Mouse (Mus musculus): ENCODE measurements around the gene Msi2. TPM values are rescaled to one million over a fixed set of nuclear protein-coding genes. Genes with fewer than 3 reads are reported as not detected.
A peak's percentile ranks its signal among the peaks of the same experiment; 100 is the strongest.

The Msi2 gene
- polyA plus RNA-seq, 1 experiment from 2014 or later = 20.4 TPM

DNA sequence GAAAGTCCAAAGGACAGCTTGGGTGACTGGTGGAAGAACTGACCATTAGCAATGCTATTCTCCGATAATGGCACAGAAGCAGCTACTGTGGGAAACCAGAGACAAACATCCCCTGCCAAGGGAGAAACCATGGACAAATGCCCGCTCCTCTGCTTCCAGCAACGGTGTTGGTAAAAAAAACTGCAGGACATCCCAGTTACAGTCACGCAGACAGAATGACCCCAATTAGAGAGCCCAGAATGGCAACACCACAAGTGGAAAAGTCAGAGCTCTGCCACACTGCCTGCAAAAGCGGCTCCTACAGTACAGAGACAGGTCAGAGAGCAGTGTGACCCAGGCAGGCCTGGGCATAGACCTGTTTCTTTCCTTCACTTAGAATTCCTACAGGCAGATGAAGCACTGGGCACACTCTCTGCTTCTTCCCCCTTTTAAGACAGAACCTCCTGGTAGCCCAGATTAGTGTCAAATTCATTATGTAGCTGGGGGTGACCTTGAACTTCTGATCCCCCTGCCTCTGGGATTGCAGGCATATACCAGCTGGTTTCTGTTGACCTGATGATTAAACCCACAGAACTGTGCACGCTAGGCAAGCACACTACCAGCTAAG, 79.3 kb downstream of the Msi2 start:
- peak overlapping the region; percentile 36; the same call in 1 of the 2 replicates for H3K27ac ChIP-seq
- H3K4me1 ChIP-seq = peaks cover 78% of the 10 kb centered on the region
- peaks cover 98% of the 10 kb centered on the region for H3K36me3 ChIP-seq (replicated peaks)
- H3K27me3 ChIP-seq (ENCODE audit: poor library complexity, severe bottlenecking) = no peaks in the 10 kb centered on the region
- H3K9me3 ChIP-seq = no peaks in the 10 kb centered on the region
- DNase-seq (ENCODE audit: extremely low spot score, low spot score) = no peak
- WGBS = 81% methylated on average over 6 of the region's 6 CpGs
- no peak overlapping the region for H3K4me3 ChIP-seq

DNA sequence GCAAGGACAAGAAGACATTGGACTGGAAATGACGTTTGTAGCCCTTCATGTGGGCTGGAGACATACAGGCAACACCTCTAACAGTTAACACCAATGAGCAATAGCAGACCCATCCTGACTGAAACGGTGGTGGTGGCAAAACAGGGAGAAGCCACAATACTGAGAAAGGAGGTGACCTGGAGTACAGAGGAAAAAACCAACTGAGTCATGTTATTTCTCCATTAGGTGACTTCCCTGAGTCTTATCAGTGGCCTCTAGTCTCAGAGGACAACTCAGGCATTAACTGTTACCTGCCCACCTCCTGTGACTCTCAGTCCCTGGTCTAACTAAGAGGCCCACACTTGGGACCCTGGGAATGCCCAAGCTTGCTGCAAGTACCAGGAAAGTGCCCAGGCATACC, 80.1 kb downstream of the Msi2 start:
- 85% methylated on average over 2 of the region's 2 CpGs for WGBS
- H3K4me1 ChIP-seq = peaks cover 79% of the 10 kb centered on the region
- H3K4me3 ChIP-seq = no peak overlapping the region
- DNase-seq (ENCODE audit: extremely low spot score, low spot score) = no peak
- peak overlapping the region; percentile 60 for H3K27ac ChIP-seq
- H3K9me3 ChIP-seq = no peaks in the 10 kb centered on the region
- H3K36me3 ChIP-seq (replicated peaks) = peaks cover 98% of the 10 kb centered on the region
- H3K27me3 ChIP-seq (ENCODE audit: poor library complexity, severe bottlenecking) = no peaks in the 10 kb centered on the region

DNA sequence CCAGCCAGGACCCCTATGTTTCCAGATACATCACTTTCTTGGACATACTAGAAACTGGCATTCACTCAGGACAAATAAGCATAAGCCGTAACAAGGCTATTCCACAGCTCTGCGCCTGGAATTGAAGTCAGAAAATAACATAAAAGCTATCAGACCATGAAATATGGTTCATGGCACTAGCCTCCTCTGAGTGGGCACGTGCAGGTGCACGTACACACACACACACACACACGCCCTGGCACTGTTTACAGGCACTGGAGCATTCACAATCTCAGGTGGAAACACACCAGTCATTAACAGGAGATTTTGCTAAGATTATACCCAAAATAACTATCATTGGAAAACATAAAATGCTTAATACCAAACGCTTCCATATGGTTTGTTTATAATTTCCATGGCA, 81.4 kb downstream of the Msi2 start:
- Histone ChIP-seq H3K4me1 (peaks cover 79% of the 10 kb centered on the region), H3K27ac (no peak overlapping the region), H3K9me3 (no peaks in the 10 kb centered on the region), H3K4me3 (no peak overlapping the region), H3K27me3 (ENCODE audit: poor library complexity, severe bottlenecking) (no peaks in the 10 kb centered on the region), H3K36me3 (replicated peaks) (peaks cover 96% of the 10 kb centered on the region)
- no peak for DNase-seq (ENCODE audit: extremely low spot score, low spot score)
- WGBS = 96% methylated on average over 6 of the region's 6 CpGs

GRCm38 (mm10) chr11:88636319-88636718, 82.0 kb downstream of the Msi2 start:
- H3K9me3 ChIP-seq = no peaks in the 10 kb centered on the region
- 95% methylated on average over 5 of the region's 5 CpGs for WGBS
- DNase-seq (ENCODE audit: extremely low spot score, low spot score) = no peak
- no peaks in the 10 kb centered on the region for H3K27me3 ChIP-seq (ENCODE audit: poor library complexity, severe bottlenecking)
- H3K4me3 ChIP-seq = no peak overlapping the region
- peaks cover 94% of the 10 kb centered on the region for H3K36me3 ChIP-seq (replicated peaks)
- peak overlapping the region; percentile 51; the same call in 1 of the 2 replicates for H3K27ac ChIP-seq
- H3K4me1 ChIP-seq = peaks cover 81% of the 10 kb centered on the region

GRCm38 (mm10) chr11:88634627-88635026, 83.7 kb downstream of the Msi2 start:
- Histone ChIP-seq H3K4me1 (peaks cover 90% of the 10 kb centered on the region), H3K36me3 (replicated peaks) (peaks cover 80% of the 10 kb centered on the region)

DNA sequence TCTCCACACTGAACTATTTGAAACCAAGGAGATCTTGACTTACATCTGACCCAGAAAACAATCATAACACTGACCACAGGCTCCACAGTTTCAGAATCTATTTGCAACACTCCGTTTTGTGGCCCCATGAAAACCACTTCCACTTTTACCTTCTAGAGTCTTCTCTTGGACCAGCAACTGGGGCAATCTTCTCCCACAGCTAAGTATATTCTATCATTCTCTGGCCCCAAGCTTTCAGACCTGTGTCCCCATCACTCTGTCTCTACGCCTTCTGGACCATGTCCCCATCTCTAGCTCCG, 86.4 kb downstream of the Msi2 start:
- Histone ChIP-seq H3K4me1 (peaks cover 92% of the 10 kb centered on the region), H3K4me3 (no peak overlapping the region), H3K9me3 (no peaks in the 10 kb centered on the region), H3K27me3 (ENCODE audit: poor library complexity, severe bottlenecking) (no peaks in the 10 kb centered on the region), H3K36me3 (replicated peaks) (peaks cover 63% of the 10 kb centered on the region), H3K27ac (peak overlapping the region; percentile 70)
- no peak for DNase-seq (ENCODE audit: extremely low spot score, low spot score)
- 87% methylated on average over 3 of the region's 3 CpGs for WGBS

More at GRCm38 (mm10) chr11:88634627-88635026, 83.7 kb downstream of the Msi2 start:
- WGBS = 63% methylated on average over 1 of the region's 1 CpGs
- H3K9me3 ChIP-seq = no peaks in the 10 kb centered on the region
- no peak for DNase-seq (ENCODE audit: extremely low spot score, low spot score)
- H3K27me3 ChIP-seq (ENCODE audit: poor library complexity, severe bottlenecking) = no peaks in the 10 kb centered on the region
- no peak overlapping the region for H3K4me3 ChIP-seq
- H3K27ac ChIP-seq = peak overlapping the region; percentile 45; the same call in 1 of the 2 replicates

GRCm38 (mm10) chr11:88631084-88631931, 87.0 kb downstream of the Msi2 start:
- Histone ChIP-seq H3K36me3 (replicated peaks) (peaks cover 61% of the 10 kb centered on the region), H3K27me3 (ENCODE audit: poor library complexity, severe bottlenecking) (no peaks in the 10 kb centered on the region), H3K27ac (peak overlapping the region; percentile 95), H3K4me1 (peaks cover 92% of the 10 kb centered on the region), H3K9me3 (no peaks in the 10 kb centered on the region), H3K4me3 (no peak overlapping the region)
- no peak for DNase-seq (ENCODE audit: extremely low spot score, low spot score)
- 80% methylated on average over 8 of the region's 8 CpGs for WGBS

DNA sequence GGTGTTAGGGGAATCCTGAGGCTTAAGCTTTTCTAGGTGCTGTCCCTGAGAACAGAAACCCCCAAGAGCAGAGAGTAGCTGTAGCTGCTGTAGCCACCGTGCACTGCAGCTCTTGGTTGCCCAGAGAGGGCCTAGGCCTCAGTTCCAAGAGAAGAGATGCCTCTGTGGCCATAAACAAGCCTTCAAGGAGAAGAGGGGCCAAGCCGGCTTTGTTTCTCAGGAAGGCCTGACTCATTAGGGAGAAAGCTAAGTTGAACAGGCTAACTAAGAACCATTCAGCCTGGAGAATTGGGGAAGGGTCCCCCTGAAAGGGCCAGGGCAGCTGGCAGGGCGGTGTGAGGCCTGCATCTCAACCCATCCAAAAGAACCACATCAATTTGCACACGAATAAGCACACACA, 88.7 kb downstream of the Msi2 start:
- DNase-seq (ENCODE audit: extremely low spot score, low spot score) = peak; percentile 80
- peaks cover 46% of the 10 kb centered on the region for H3K36me3 ChIP-seq (replicated peaks)
- WGBS = 15% methylated on average over 4 of the region's 4 CpGs
- H3K4me1 ChIP-seq = peaks cover 97% of the 10 kb centered on the region
- H3K27me3 ChIP-seq (ENCODE audit: poor library complexity, severe bottlenecking) = no peaks in the 10 kb centered on the region
- H3K27ac ChIP-seq = peak overlapping the region; percentile 95
- no peaks in the 10 kb centered on the region for H3K9me3 ChIP-seq
- peak overlapping the region; percentile 28; the same call in 1 of the 2 replicates for H3K4me3 ChIP-seq

DNA sequence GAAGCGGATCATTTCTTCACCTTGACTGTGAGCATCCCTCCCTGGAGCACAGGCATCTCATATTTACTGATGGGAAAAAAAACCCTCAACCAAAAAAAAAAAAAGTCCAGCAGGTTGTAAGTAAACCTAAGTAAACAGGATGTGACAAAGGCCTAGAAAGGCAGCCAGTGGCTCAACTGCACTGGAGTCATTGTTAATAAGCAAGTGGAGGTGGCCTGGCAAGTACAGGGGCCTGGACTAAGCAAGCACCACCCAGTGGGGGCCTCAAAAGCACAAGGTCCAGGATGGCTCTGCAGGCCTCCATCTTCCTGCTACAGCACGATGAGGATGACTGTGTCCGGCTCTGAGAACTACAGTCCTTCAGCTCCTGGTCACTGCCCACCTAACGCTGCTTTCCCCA, 89.1 kb downstream of the Msi2 start:
- Histone ChIP-seq H3K27me3 (ENCODE audit: poor library complexity, severe bottlenecking) (no peaks in the 10 kb centered on the region), H3K4me3 (peak overlapping the region; percentile 28; the same call in 1 of the 2 replicates), H3K36me3 (replicated peaks) (peaks cover 43% of the 10 kb centered on the region), H3K4me1 (peaks cover 97% of the 10 kb centered on the region), H3K9me3 (no peaks in the 10 kb centered on the region), H3K27ac (peak overlapping the region; percentile 95)
- 50% methylated on average over 4 of the region's 4 CpGs for WGBS
- no peak for DNase-seq (ENCODE audit: extremely low spot score, low spot score)

GRCm38 (mm10) chr11:88628676-88629075, 89.6 kb downstream of the Msi2 start:
- peaks cover 97% of the 10 kb centered on the region for H3K4me1 ChIP-seq

GRCm38 (mm10) chr11:88627327-88627726, 91.0 kb downstream of the Msi2 start:
- Histone ChIP-seq H3K27me3 (ENCODE audit: poor library complexity, severe bottlenecking) (no peaks in the 10 kb centered on the region), H3K4me1 (peaks cover 100% of the 10 kb centered on the region), H3K4me3 (no peak overlapping the region), H3K27ac (peak overlapping the region; percentile 95), H3K9me3 (no peaks in the 10 kb centered on the region), H3K36me3 (replicated peaks) (peaks cover 28% of the 10 kb centered on the region)
- WGBS = 77% methylated on average over 7 of the region's 7 CpGs
- no peak for DNase-seq (ENCODE audit: extremely low spot score, low spot score)

More at GRCm38 (mm10) chr11:88628676-88629075, 89.6 kb downstream of the Msi2 start:
- peaks cover 39% of the 10 kb centered on the region for H3K36me3 ChIP-seq (replicated peaks)
- no peak overlapping the region for H3K4me3 ChIP-seq
- WGBS = 71% methylated on average over 3 of the region's 3 CpGs
- H3K27ac ChIP-seq = peak overlapping the region; percentile 95
- H3K27me3 ChIP-seq (ENCODE audit: poor library complexity, severe bottlenecking) = no peaks in the 10 kb centered on the region
- no peaks in the 10 kb centered on the region for H3K9me3 ChIP-seq
- no peak for DNase-seq (ENCODE audit: extremely low spot score, low spot score)

DNA sequence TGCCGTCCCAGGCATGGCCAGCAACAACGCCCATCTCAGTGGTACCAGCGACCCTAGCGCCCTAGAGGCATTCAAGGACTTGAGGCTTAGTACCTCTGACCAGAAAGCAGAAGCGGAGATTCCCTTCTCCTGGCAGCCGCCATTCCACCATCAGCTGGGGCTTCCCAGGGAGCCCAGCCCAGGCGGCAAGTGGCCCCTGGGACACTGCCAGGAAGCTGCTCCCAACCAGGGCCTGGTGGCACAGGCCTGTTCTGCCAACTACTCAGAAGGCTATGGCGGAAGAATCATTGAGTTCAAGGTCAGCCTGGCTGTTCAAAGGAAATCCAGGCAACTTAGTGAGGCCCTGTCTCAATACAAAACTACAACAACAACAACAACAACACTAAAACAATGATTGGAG, 91.7 kb downstream of the Msi2 start:
- H3K36me3 ChIP-seq (replicated peaks) = peaks cover 26% of the 10 kb centered on the region
- 75% methylated on average over 8 of the region's 8 CpGs for WGBS
- no peak for DNase-seq (ENCODE audit: extremely low spot score, low spot score)
- no peak overlapping the region for H3K4me3 ChIP-seq
- peaks cover 100% of the 10 kb centered on the region for H3K4me1 ChIP-seq
- H3K27me3 ChIP-seq (ENCODE audit: poor library complexity, severe bottlenecking) = no peaks in the 10 kb centered on the region
- H3K27ac ChIP-seq = peak overlapping the region; percentile 95
- no peaks in the 10 kb centered on the region for H3K9me3 ChIP-seq

DNA sequence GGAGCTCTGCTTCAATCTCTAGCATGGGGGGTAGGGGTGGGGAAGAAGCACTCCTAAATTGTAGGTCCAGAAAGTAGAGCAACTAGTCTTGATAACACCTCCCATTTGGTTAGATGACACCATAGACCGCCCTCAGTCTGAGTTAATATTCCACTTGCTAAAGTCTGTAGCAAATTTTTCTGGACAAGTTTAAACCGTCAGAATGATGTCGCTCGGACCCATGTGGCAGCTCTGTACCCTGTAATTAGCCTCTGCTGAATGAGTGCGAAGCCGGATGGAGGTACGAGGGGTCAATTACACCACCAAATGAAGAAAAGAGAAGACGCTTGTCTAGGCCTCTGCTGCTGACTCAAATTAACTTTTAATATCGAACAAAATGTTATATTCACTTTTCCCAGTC, 92.3 kb downstream of the Msi2 start:
- 70% methylated on average over 9 of the region's 9 CpGs for WGBS
- H3K9me3 ChIP-seq = no peaks in the 10 kb centered on the region
- peaks cover 26% of the 10 kb centered on the region for H3K36me3 ChIP-seq (replicated peaks)
- peak overlapping the region; percentile 95; the same call in 1 of the 2 replicates for H3K27ac ChIP-seq
- H3K4me3 ChIP-seq = no peak overlapping the region
- no peaks in the 10 kb centered on the region for H3K27me3 ChIP-seq (ENCODE audit: poor library complexity, severe bottlenecking)
- DNase-seq (ENCODE audit: extremely low spot score, low spot score) = no peak
- H3K4me1 ChIP-seq = peaks cover 100% of the 10 kb centered on the region

Measured in forebrain, embryonic 10.5 days (tissue).